Mouse (Mus musculus) midbrain, postnatal 0 days (tissue): Measurements from ENCODE around the gene Plxna1. TPM values are rescaled to one million over a fixed set of nuclear protein-coding genes. Genes with fewer than 3 reads are reported as not detected.

Experiments
- ATAC-seq: fragments of 200-750 bp; cut with Nextera tagmentation; 2 replicates; pipeline ENCODE4 v1.8.0; 2017; ENCODE audit warnings: moderate number of reproducible peaks, mild to moderate bottlenecking, moderate TSS enrichment, moderate library complexity; ENCODE audit not compliant: low FRiP score
- DNase-seq: peaks from one replicate; pipeline ENCODE4 v3.0.0-alpha.2; 2015; ENCODE audit warnings: low spot score
- H3K27ac ChIP-seq: fragments of 300-500 bp; sonication (generic); 2 replicates; pipeline ENCODE4 v1.5.1; 2014; ENCODE audit warnings: low read depth, mild to moderate bottlenecking, low read length, mixed read lengths
- H3K27me3 ChIP-seq: fragments of 300-500 bp; sonication (generic); 2 replicates; pipeline ENCODE4 v1.6.1; 2014; ENCODE audit warnings: low read length, control low read depth, mixed read lengths; ENCODE audit not compliant: insufficient read depth
- H3K36me3 ChIP-seq: fragments of 300-500 bp; sonication (generic); 2 replicates; pipeline ENCODE4 v1.6.1; 2014; ENCODE audit warnings: low read length, control low read depth, mixed read lengths; ENCODE audit not compliant: insufficient read depth
- H3K4me1 ChIP-seq: fragments of 300-500 bp; sonication (generic); 2 replicates; pipeline ENCODE4 v1.6.1; 2014; ENCODE audit warnings: mild to moderate bottlenecking, control low read depth, antibody characterized with exemption, low read length, mixed read lengths; ENCODE audit not compliant: insufficient read depth
- H3K4me2 ChIP-seq: fragments of 300-500 bp; sonication (generic); 2 replicates; pipeline ENCODE4 v1.6.1; 2014; ENCODE audit warnings: low read depth, mild to moderate bottlenecking, low read length, mixed read lengths; ENCODE audit not compliant: poor library complexity, severe bottlenecking
- H3K4me3 ChIP-seq: fragments of 300-500 bp; sonication (generic); 2 replicates; pipeline ENCODE4 v1.5.1; 2014; ENCODE audit warnings: low read depth, mild to moderate bottlenecking, low read length, moderate library complexity
- H3K9ac ChIP-seq: fragments of 300-500 bp; sonication (generic); replicated peaks from 2 replicates; pipeline ENCODE4 v1.6.1; 2014; ENCODE audit warnings: mild to moderate bottlenecking, low read length, moderate library complexity, mixed read lengths; ENCODE audit not compliant: poor library complexity, severe bottlenecking
- H3K9me3 ChIP-seq: fragments of 300-500 bp; sonication (generic); 2 replicates; pipeline ENCODE4 v1.6.1; 2016; ENCODE audit warnings: low read length, control low read depth
- CTCF ChIP-seq: IDR thresholded peaks from 2 replicates; pipeline ENCODE4 v1.5.1; 2016; ENCODE audit warnings: antibody characterized with exemption, mild to moderate bottlenecking
- WGBS: fragments of 180-500 bp; shearing (Covaris S2); extraction: QIAGEN DNeasy Blood & Tissue Kit; methylation state at CpG from one replicate; pipeline ENCODE4 v1.1.7; 2014; 5-methylcytosine and 5-hydroxymethylcytosine counted together
- polyA plus RNA-seq: library from polyadenylated mRNA; unstranded; fragments of >200 nt; fragmentation: Nextera tagmentation; extraction: Ambion mirVana; gene quantifications from 2 replicates; pipeline ENCODE4 v1.2.1, GENCODE M21; 2015
- total RNA-seq: library from RNA; depleted of rRNA; stranded (reverse); fragments of >200 nt; gene quantifications from 2 replicates; pipeline ENCODE4 v1.2.3, GENCODE M21; 2014; rRNA removed

Plxna1 gene
- total and polyA plus RNA-seq, 2 experiments from 2014 or later, result 50.1 to 234 TPM

DNA sequence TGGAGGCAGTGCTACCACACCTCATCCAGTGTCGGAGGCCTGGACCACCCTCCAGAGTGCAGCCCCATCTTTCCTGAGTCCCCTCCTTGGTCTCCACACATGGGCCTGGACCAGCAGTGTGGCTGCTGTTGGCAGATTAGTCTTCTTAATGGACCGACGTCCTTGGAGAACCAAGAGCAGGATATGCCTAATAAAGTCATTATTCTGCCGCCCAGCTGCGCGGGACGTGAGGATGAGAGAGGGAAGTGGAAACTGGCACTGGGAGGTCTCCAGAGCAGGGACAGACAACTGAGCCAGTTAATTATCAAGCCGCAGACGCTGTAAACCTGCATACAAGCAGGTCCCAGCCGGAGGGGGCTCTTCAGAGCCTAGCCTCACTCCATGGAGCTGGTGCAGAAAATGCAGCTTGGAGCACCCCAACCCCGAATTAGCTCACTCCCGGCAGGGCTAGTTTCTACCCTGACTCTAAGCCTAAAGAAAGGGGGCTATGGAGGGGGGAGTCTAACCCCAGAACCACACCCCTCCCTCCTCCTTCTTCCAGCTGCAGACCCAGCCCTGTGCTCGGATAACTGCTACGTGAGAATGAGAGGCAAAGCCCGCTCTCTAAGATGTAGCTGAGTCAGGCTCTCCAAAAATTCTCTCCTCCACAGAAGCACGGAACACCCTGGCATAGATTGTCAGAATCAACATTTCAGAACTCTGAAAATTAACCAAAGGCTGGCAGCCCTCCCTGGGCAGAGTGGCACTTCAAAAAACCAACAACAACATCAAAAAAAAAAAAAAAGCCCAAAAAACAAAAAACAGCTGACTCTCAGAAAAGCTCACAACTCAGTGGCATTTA, 80.7 kb downstream of the Plxna1 start:
- Histone ChIP-seq H3K4me3 (no peak overlapping the region), H3K27me3 (no peaks in the 10 kb centered on the region), H3K4me1 (peaks cover 15% of the 10 kb centered on the region), H3K36me3 (no peaks in the 10 kb centered on the region), H3K27ac (no peak overlapping the region), H3K4me2 (no peak overlapping the region), H3K9ac (no peak overlapping the region), H3K9me3 (no peaks in the 10 kb centered on the region)
- 17% methylated on average over 16 of the region's 16 CpGs for WGBS
- TF ChIP-seq CTCF, result no peak
- peak; percentile 43 for DNase-seq
- ATAC-seq, result no peak; the same call in 1 of the 2 replicates

- WGBS, result 85% methylated on average over 4 of the region's 4 CpGs
- Histone ChIP-seq H3K9me3 (no peaks in the 10 kb centered on the region), H3K9ac (no peak overlapping the region), H3K27ac (no peak overlapping the region), H3K4me2 (no peak overlapping the region), H3K4me3 (no peak overlapping the region), H3K27me3 (no peaks in the 10 kb centered on the region), H3K4me1 (peaks cover 8% of the 10 kb centered on the region), H3K36me3 (no peaks in the 10 kb centered on the region)
- no peak for TF ChIP-seq CTCF
- ATAC-seq (no peak), DNase-seq (no peak)
Measured at GRCm38 (mm10) chr6:89280555-89280954, 81.9 kb downstream of the Plxna1 start.

DNA sequence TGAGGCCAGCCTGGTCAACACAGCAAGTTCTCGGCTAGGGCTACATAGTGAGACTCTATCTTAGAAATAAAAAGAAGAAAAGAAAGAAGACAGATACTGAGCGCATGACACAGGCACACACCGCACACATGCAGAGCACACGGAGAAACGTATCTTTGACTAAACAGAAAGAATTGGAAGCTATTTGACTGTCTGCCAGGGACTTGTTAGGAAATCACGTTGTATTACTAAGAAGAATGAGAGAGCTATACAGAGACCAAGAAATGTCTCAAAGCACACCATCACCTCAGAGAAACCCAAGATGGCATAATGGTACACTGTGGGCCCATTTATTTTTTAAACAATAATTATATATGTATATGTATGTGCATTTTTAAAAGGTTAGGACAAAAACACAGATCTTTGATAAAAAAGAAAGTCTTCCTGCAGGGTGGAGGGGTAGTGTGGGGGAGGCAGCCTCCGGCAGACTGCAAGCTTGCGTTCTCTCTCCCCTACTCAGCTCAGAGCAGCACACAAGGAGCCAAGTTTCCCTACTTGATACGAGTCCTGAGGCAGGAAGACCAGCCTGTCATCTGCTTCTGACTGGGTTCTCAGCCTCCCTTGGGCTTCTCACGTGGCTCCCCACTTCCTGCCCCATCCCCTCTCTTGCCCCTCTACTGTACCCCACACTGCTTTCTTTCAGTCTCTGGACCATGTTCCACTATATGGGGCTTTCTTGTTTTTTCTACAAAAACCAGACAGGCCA, 90.5 kb downstream of the Plxna1 start:
- Histone ChIP-seq H3K27ac (peak overlapping the region; percentile 12; the same call in 1 of the 2 replicates), H3K27me3 (no peaks in the 10 kb centered on the region), H3K9me3 (no peaks in the 10 kb centered on the region), H3K9ac (no peak overlapping the region), H3K4me1 (no peaks in the 10 kb centered on the region), H3K4me3 (no peak overlapping the region), H3K36me3 (no peaks in the 10 kb centered on the region), H3K4me2 (no peak overlapping the region)
- DNase-seq (no peak), ATAC-seq (no peak)
- no peak for TF ChIP-seq CTCF
- 61% methylated on average over 10 of the region's 10 CpGs for WGBS

GRCm38 (mm10) chr6:89267181-89267580, 95.2 kb downstream of the Plxna1 start:
- H3K27me3 ChIP-seq, result no peaks in the 10 kb centered on the region
- H3K9ac ChIP-seq, result no peak overlapping the region
- H3K27ac ChIP-seq, result peak overlapping the region; percentile 2; the same call in 1 of the 2 replicates
- WGBS, result 49% methylated on average over 5 of the region's 5 CpGs
- no peak overlapping the region for H3K4me2 ChIP-seq
- no peaks in the 10 kb centered on the region for H3K9me3 ChIP-seq
- H3K4me1 ChIP-seq, result no peaks in the 10 kb centered on the region
- ATAC-seq (no peak), DNase-seq (no peak)
- no peak overlapping the region for H3K4me3 ChIP-seq
- no peak for TF ChIP-seq CTCF
- H3K36me3 ChIP-seq, result no peaks in the 10 kb centered on the region

Other genes with a start within 250 kb of the Plxna1 start
- 168 and 192 TPM in 2 replicates for gene Chchd6, start 233.0 kb upstream of the Plxna1 start, total RNA-seq
- 182 and 217 TPM in 2 replicates for gene Chchd6, start 233.0 kb upstream of the Plxna1 start, polyA plus RNA-seq